Comparison of ENCODE assay signal across 27 mouse cellular contexts in genomic region chr6:142992971-142993370, GRCm38 (mm10). TPM values are rescaled to one million over a fixed set of nuclear protein-coding genes. Genes with fewer than 3 reads are reported as not detected.
DNase-seq lines count a peak whose midpoint lies in the region; ATAC-seq and TF ChIP-seq lines count a peak whose summit lies in the region.
"Had no signal": no experiment of that assay in that cellular context is flagged by ENCODE, and none has a peak within 500 bp of the region (broad histone marks: within the 10 kb centered on the region; RNA-seq: fewer than 3 reads in every experiment).

No protein-coding gene starts in this region.

- H3K27me3 ChIP-seq in heart, embryonic 12.5 days (replicated peaks): no peaks in the 10 kb centered on the region
- no peaks in the 10 kb centered on the region for H3K27me3 ChIP-seq in heart, adult 2 months (ENCODE audit: control insufficient read depth, insufficient read depth, low read length)
- no peaks in the 10 kb centered on the region for H3K27me3 ChIP-seq in midbrain, embryonic 11.5 days (ENCODE audit: control insufficient read depth, insufficient read depth, low read length)
- H3K27me3 ChIP-seq in midbrain, postnatal 0 days (ENCODE audit: insufficient read depth, low read length): no peaks in the 10 kb centered on the region
- H3K27me3 ChIP-seq in CH12.LX (replicated peaks): no peaks in the 10 kb centered on the region
- H3K27me3 ChIP-seq: embryonic facial prominence, embryonic 15.5 days; heart, embryonic 13.5 days; hindbrain, embryonic 13.5 days had no signal

- no peak overlapping the region for H3K4me3 ChIP-seq in heart, embryonic 12.5 days
- no peak overlapping the region for H3K4me3 ChIP-seq in heart, adult 2 months
- H3K4me3 ChIP-seq in midbrain, embryonic 11.5 days (ENCODE audit: low read depth, low read length): no peak overlapping the region
- no peak overlapping the region for H3K4me3 ChIP-seq in midbrain, postnatal 0 days (ENCODE audit: low read depth, low read length)
- no peak overlapping the region for H3K4me3 ChIP-seq in CH12.LX (replicated peaks in 1 of 3; ENCODE audit: low read depth in 2 of 3, low read length in 2 of 3, poor library complexity in 1 of 3)
- H3K4me3 ChIP-seq: embryonic facial prominence, embryonic 12.5 days; embryonic facial prominence, embryonic 15.5 days; forebrain, embryonic 13.5 days; heart, embryonic 13.5 days; hindbrain, embryonic 10.5 days; hindbrain, embryonic 13.5 days had no signal

- H3K9ac ChIP-seq in heart, embryonic 12.5 days: no peak overlapping the region
- H3K9ac ChIP-seq in heart, adult 2 months (ENCODE audit: low read depth, low read length): no peak overlapping the region
- H3K9ac ChIP-seq in midbrain, embryonic 11.5 days (ENCODE audit: low read length): no peak overlapping the region
- no peak overlapping the region for H3K9ac ChIP-seq in midbrain, postnatal 0 days (replicated peaks; ENCODE audit: low read length, poor library complexity, severe bottlenecking)
- H3K9ac ChIP-seq in CH12.LX (ENCODE audit: insufficient read depth, low read depth): no peak overlapping the region
- H3K9ac ChIP-seq: embryonic facial prominence, embryonic 12.5 days; embryonic facial prominence, embryonic 15.5 days; forebrain, embryonic 13.5 days; heart, embryonic 13.5 days; hindbrain, embryonic 13.5 days had no signal

- no peak for TF ChIP-seq RAD21 in CH12.LX (IDR thresholded peaks at IDR 0.05; ENCODE audit: low read depth, low read length)

- TF ChIP-seq CTCF in heart, adult 2 months (IDR thresholded peaks at IDR 0.05): no peak
- TF ChIP-seq CTCF in midbrain, postnatal 0 days (IDR thresholded peaks at IDR 0.05): no peak
- TF ChIP-seq CTCF in CH12.LX (conservative IDR thresholded peaks at IDR 0.05 in 1 of 2, IDR thresholded peaks at IDR 0.05 in 1 of 2; ENCODE audit: low read depth in 2 of 2, low read length in 2 of 2): no peak

- ATAC-seq in heart, embryonic 12.5 days (ENCODE audit: insufficient number of reproducible peaks, low FRiP score): no peak
- no peak for ATAC-seq in midbrain, embryonic 11.5 days (ENCODE audit: low FRiP score)
- no peak for ATAC-seq in midbrain, postnatal 0 days (ENCODE audit: low FRiP score)
- ATAC-seq: forebrain, embryonic 13.5 days; hindbrain, embryonic 16.5 days had no signal

- no peaks in the 10 kb centered on the region for H3K36me3 ChIP-seq in heart, embryonic 12.5 days
- no peaks in the 10 kb centered on the region for H3K36me3 ChIP-seq in heart, adult 2 months (ENCODE audit: control insufficient read depth, insufficient read depth, low read length)
- H3K36me3 ChIP-seq in midbrain, embryonic 11.5 days (ENCODE audit: control insufficient read depth, insufficient read depth, low read length): no peaks in the 10 kb centered on the region
- H3K36me3 ChIP-seq in midbrain, postnatal 0 days (ENCODE audit: insufficient read depth, low read length): no peaks in the 10 kb centered on the region
- no peaks in the 10 kb centered on the region for H3K36me3 ChIP-seq in CH12.LX (replicated peaks in 1 of 2; ENCODE audit: control insufficient read depth in 1 of 2, insufficient read depth in 1 of 2, low read length in 1 of 2)
- H3K36me3 ChIP-seq: embryonic facial prominence, embryonic 12.5 days; embryonic facial prominence, embryonic 15.5 days; heart, embryonic 13.5 days; hindbrain, embryonic 10.5 days; hindbrain, embryonic 13.5 days had no signal

- H3K9me3 ChIP-seq in heart, embryonic 12.5 days (replicated peaks): no peaks in the 10 kb centered on the region
- no peaks in the 10 kb centered on the region for H3K9me3 ChIP-seq in midbrain, embryonic 11.5 days (ENCODE audit: control insufficient read depth, low read length)
- no peaks in the 10 kb centered on the region for H3K9me3 ChIP-seq in midbrain, postnatal 0 days (ENCODE audit: low read length)
- H3K9me3 ChIP-seq in CH12.LX (replicated peaks; ENCODE audit: low read length): no peaks in the 10 kb centered on the region
- H3K9me3 ChIP-seq: embryonic facial prominence, embryonic 12.5 days; embryonic facial prominence, embryonic 15.5 days; forebrain, embryonic 13.5 days; heart, embryonic 13.5 days; hindbrain, embryonic 10.5 days; hindbrain, embryonic 13.5 days had no signal

- H3K4me2 ChIP-seq in heart, embryonic 12.5 days: no peak overlapping the region
- H3K4me2 ChIP-seq in midbrain, embryonic 11.5 days: no peak overlapping the region
- no peak overlapping the region for H3K4me2 ChIP-seq in midbrain, postnatal 0 days (ENCODE audit: low read depth, low read length, poor library complexity, severe bottlenecking)
- H3K4me2 ChIP-seq in CH12.LX (ENCODE audit: insufficient read depth, low read depth, poor library complexity, severe bottlenecking): peak overlapping the region; percentile 97; the same call in 1 of the 2 replicates
- H3K4me2 ChIP-seq: embryonic facial prominence, embryonic 12.5 days; embryonic facial prominence, embryonic 15.5 days; forebrain, embryonic 13.5 days; heart, embryonic 13.5 days; hindbrain, embryonic 13.5 days had no signal

- H3K4me1 ChIP-seq in heart, embryonic 12.5 days (replicated peaks): peaks cover 36% of the 10 kb centered on the region
- peaks cover 2% of the 10 kb centered on the region for H3K4me1 ChIP-seq in heart, adult 2 months (ENCODE audit: control insufficient read depth, insufficient read depth, low read length)
- H3K4me1 ChIP-seq in midbrain, embryonic 11.5 days (ENCODE audit: control insufficient read depth, insufficient read depth, low read length): peaks cover 5% of the 10 kb centered on the region; the same call in 1 of the 2 replicates
- no peaks in the 10 kb centered on the region for H3K4me1 ChIP-seq in midbrain, postnatal 0 days (ENCODE audit: insufficient read depth, low read length)
- peaks cover 19 to 60% of the 10 kb centered on the region in 2 experiments for H3K4me1 ChIP-seq in CH12.LX (ENCODE audit: control insufficient read depth in 1 of 2, insufficient read depth in 2 of 2)

- peak; percentile 56 for DNase-seq in heart, adult 11 months
- DNase-seq in heart, postnatal 36 days: no peak
- DNase-seq in heart, adult 2 months: no peak
- peak; percentile 73 for DNase-seq in midbrain, embryonic 11.5 days (ENCODE audit: low spot score, missing footprints)
- DNase-seq in midbrain, postnatal 0 days (ENCODE audit: low spot score): no peak
- no peak for DNase-seq in CH12.LX (ENCODE audit: extremely low read depth)
- no peak for DNase-seq in layer of hippocampus, adult 11-12 months (ENCODE audit: low spot score)
- DNase-seq: adrenal gland, adult 2 months; adrenal gland, postnatal 14 days; B cell, adult 2 months; cerebellum, adult 11 months; cerebellum, adult 2 months; cerebellum, adult 9-11 months; cerebellum, postnatal 25 days; gastrocnemius, postnatal 10 days; gastrocnemius, postnatal 36 days; heart, postnatal 14 days had no signal

- intact Hi-C loops in heart, postnatal 36 days (cut with DNase I): no loop called here
- intact Hi-C loops in heart, adult 2 months (cut with DNase I): no loop called here

- no peaks in the 10 kb centered on the region for H3K79me2 ChIP-seq in heart, adult 2 months (replicated peaks; ENCODE audit: control insufficient read depth, insufficient read depth, low read length)
- no peaks in the 10 kb centered on the region for H3K79me2 ChIP-seq in CH12.LX (replicated peaks; ENCODE audit: control insufficient read depth, extremely low read depth, insufficient read depth, poor library complexity, severe bottlenecking)

- in situ Hi-C loops in CH12.LX (cut with MboI; ENCODE audit: low pct_ligation_motif_present, low pct_unique_long_range_greater_than_20kb, low sequenced_read_pairs): no loop called here

- dilution Hi-C loops in CH12.LX (cut with MboI; ENCODE audit: extremely low pct_ligation_motif_present, extremely low pct_unique_long_range_greater_than_20kb, low sequenced_read_pairs): no loop called here

- TF ChIP-seq POLR2A in heart, adult 2 months (IDR thresholded peaks at IDR 0.05; ENCODE audit: insufficient read depth, low read depth, low read length): no peak
- TF ChIP-seq POLR2A in CH12.LX (IDR thresholded peaks at IDR 0.05; ENCODE audit: low read depth, low read length): no peak

- peak overlapping the region; percentile 79 for H3K27ac ChIP-seq in heart, embryonic 12.5 days (ENCODE audit: poor library complexity, severe bottlenecking)
- no peak overlapping the region for H3K27ac ChIP-seq in heart, adult 2 months
- no peak overlapping the region for H3K27ac ChIP-seq in midbrain, embryonic 11.5 days (ENCODE audit: low read depth, low read length)
- H3K27ac ChIP-seq in midbrain, postnatal 0 days (ENCODE audit: low read depth, low read length): no peak overlapping the region
- H3K27ac ChIP-seq in CH12.LX (ENCODE audit: insufficient read depth, low read depth): no peak overlapping the region
- H3K27ac ChIP-seq: embryonic facial prominence, embryonic 15.5 days; forebrain, embryonic 13.5 days; hindbrain, embryonic 10.5 days had no signal

- TF ChIP-seq EP300 in heart, adult 2 months (IDR thresholded peaks at IDR 0.05; ENCODE audit: insufficient read depth, low read depth, low read length): no peak
- TF ChIP-seq EP300 in CH12.LX (IDR thresholded peaks at IDR 0.05; ENCODE audit: low read length): no peak

- WGBS in heart, embryonic 12.5 days: 59% methylated on average over 2 of the region's 2 CpGs
- 35% methylated on average over 2 of the region's 2 CpGs for WGBS in heart, adult 2 months
- WGBS in midbrain, embryonic 11.5 days: 77% methylated on average over 2 of the region's 2 CpGs
- 75% methylated on average over 2 of the region's 2 CpGs for WGBS in midbrain, postnatal 0 days

TF ChIP-seq in CH12.LX, 34 proteins besides CTCF, POLR2A, EP300 and RAD21:
- TF ChIP-seq E2F4 (IDR thresholded peaks at IDR 0.05; ENCODE audit: insufficient replicate concordance, low read depth, low read length) (no peak), MYC (IDR thresholded peaks at IDR 0.05; ENCODE audit: low read depth, low read length) (no peak)

RNA-seq across cellular contexts. Expression of gene St8sia1, which starts 28.7 kb away (rescaled TPM):
- total RNA-seq in heart, postnatal 36 days (2021): under 1 TPM; 0.11 to 0.39 TPM
- polyA plus RNA-seq in heart, embryonic 12.5 days (2016; fragmentation: Nextera tagmentation; extraction: Ambion mirVana): 3.7 and 4.0 TPM in 2 replicates
- under 1 TPM; 0.10 to 0.11 TPM for total RNA-seq in heart, adult 2 months (2021)
- polyA plus RNA-seq in heart, adult 2 months (2012; rRNA removed): 0.10 and 0.15 TPM in 2 replicates
- polyA plus RNA-seq in midbrain, embryonic 11.5 days (2014; fragmentation: Nextera tagmentation; extraction: Ambion mirVana): 3.8 and 5.4 TPM in 2 replicates
- total RNA-seq in midbrain, postnatal 0 days (2014; rRNA removed): 17.7 and 25.3 TPM in 2 replicates
- 4.0 and 4.5 TPM in 2 replicates for polyA plus RNA-seq in midbrain, postnatal 0 days (2015; fragmentation: Nextera tagmentation; extraction: Ambion mirVana)
- total RNA-seq in CH12.LX (2012; rRNA removed) (0.04 and 0.13 TPM in 2 replicates), CH12.LX (2014; rRNA removed) (0.20 and 0.22 TPM in 2 replicates)
- polyA plus RNA-seq in CH12.LX (2012; ENCODE audit: insufficient read length, low read depth): 0.31 and 0.51 TPM in 2 replicates
- total RNA-seq: granulocyte monocyte progenitor cell, adult 5-6 weeks; MEL had no signal

Comparison
In these comparisons a context has a peak if more than half of its experiments do, and no peak if none do; other contexts are left out.
1. DNase-seq: peak in heart, adult 11 months (single experiment) and midbrain, embryonic 11.5 days (single experiment); none in heart, postnatal 36 days (0 of 2), heart, adult 2 months (0 of 2), midbrain, postnatal 0 days (single experiment), CH12.LX (single experiment) and layer of hippocampus, adult 11-12 months (single experiment).